Mouse (Mus musculus) thymus, postnatal 36 days (tissue): ENCODE results near the gene Elovl5.

Experiments
- DNase-seq, 2 experiments: peaks; one replicate each; pipeline ENCODE4 v3.0.0; 2022; ENCODE audit warnings: mixed read lengths in 2 of 2

Gene Elovl5

GRCm38 (mm10) chr9:77929296-77929695, 12.1 kb downstream of the Elovl5 start:
- no peak for DNase-seq

GRCm38 (mm10) chr9:77930036-77930859, 13.1 kb downstream of the Elovl5 start:
- DNase-seq: no peak

GRCm38 (mm10) chr9:77930860-77931184, 13.7 kb downstream of the Elovl5 start:
- DNase-seq: no peak

- DNase-seq: no peak
Observed at GRCm38 (mm10) chr9:77931740-77932139, 14.6 kb downstream of the Elovl5 start.

GRCm38 (mm10) chr9:77935818-77936611, 18.9 kb downstream of the Elovl5 start:
- DNase-seq: no peak

- DNase-seq: no peak
Observed at GRCm38 (mm10) chr9:77937875-77938274, 20.7 kb downstream of the Elovl5 start.

- no peak for DNase-seq
Observed at GRCm38 (mm10) chr9:77938761-77939553, 21.8 kb downstream of the Elovl5 start.

GRCm38 (mm10) chr9:77939554-77939920, 22.4 kb downstream of the Elovl5 start:
- DNase-seq: no peak

GRCm38 (mm10) chr9:77941058-77941457, 23.9 kb downstream of the Elovl5 start:
- no peak for DNase-seq

GRCm38 (mm10) chr9:77941836-77942235, 24.7 kb downstream of the Elovl5 start:
- no peak for DNase-seq

GRCm38 (mm10) chr9:77942411-77942810, 25.2 kb downstream of the Elovl5 start:
- no peak for DNase-seq

- no peak for DNase-seq
Observed at GRCm38 (mm10) chr9:77943316-77943715, 26.2 kb downstream of the Elovl5 start.

GRCm38 (mm10) chr9:77944195-77944594, 27.0 kb downstream of the Elovl5 start:
- DNase-seq: no peak

GRCm38 (mm10) chr9:77945792-77946666, 28.9 kb downstream of the Elovl5 start:
- DNase-seq: no peak

GRCm38 (mm10) chr9:77948214-77948613, 31.1 kb downstream of the Elovl5 start:
- no peak for DNase-seq

- DNase-seq: no peak
Observed at GRCm38 (mm10) chr9:77949753-77950268, 32.6 kb downstream of the Elovl5 start.

GRCm38 (mm10) chr9:77950841-77951475, 33.8 kb downstream of the Elovl5 start:
- no peak for DNase-seq

- no peak for DNase-seq
Observed at GRCm38 (mm10) chr9:77951971-77952370, 34.8 kb downstream of the Elovl5 start.

- DNase-seq: no peak
Observed at GRCm38 (mm10) chr9:77953053-77953452, 35.9 kb downstream of the Elovl5 start.

GRCm38 (mm10) chr9:77954496-77954895, 37.3 kb downstream of the Elovl5 start:
- DNase-seq: no peak

GRCm38 (mm10) chr9:77954981-77955380, 37.8 kb downstream of the Elovl5 start:
- DNase-seq: no peak

- no peak for DNase-seq
Observed at GRCm38 (mm10) chr9:77955511-77955910, 38.3 kb downstream of the Elovl5 start.
